Mouse (Mus musculus): ENCODE results near the gene Foxa3.
A peak's percentile ranks its signal among the peaks of the same experiment; 100 is the strongest.

Foxa3 gene

GRCm38 (mm10) chr7:19024581-19025255 is 1.4 kb upstream of the Foxa3 start:
- DNase-seq = peak; percentile 49 to 51

DNA sequence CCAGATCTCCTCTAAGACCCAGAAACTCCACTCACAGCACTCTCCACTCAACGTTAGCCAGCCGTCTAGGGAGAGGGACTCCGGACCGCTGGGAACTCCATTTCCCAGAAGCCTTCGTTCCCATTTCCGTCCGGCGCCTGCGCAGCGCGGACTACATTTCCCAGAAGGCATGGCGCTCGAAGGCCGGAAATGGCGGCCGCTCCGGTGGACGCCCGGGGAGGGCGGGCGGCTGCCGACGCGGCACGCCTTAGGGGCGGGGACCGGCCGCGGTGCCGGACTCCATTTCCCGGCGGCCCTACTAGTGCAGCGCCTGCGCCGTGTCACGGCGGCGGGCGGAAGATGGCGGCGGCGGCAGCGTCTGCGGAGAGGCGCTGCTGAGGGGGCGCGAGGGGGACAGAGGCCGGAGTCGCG is 763 bp upstream of the Foxa3 start, which contains the start of gene Sympk:
Gene Sympk (plus strand): TSS at position 282 of the 411 bp plus-strand sequence.
- peak; percentile 93 to 94 for DNase-seq

GRCm38 (mm10) chr7:19022189-19022958 is 964 bp downstream of the Foxa3 start:
- no peak for DNase-seq

DNA sequence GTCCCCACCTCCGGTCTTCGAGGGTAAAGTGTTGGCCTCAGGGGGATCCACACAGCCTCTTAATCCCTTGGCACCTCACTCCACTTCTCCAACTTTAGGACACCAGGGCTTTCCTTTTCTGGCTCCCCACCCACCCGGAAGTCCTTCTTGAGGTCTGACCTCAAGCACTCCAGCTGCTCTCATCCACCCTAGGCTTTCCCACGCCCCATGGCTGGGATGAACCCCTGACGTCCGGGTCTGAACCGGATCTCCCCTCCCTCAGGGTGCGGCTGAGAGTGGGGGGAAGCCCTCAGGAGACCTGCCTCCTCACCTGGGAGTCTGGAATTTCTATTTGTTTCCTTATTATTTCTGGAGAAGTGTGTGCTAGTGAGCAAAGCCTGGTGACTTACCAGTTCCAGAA is 2.3 kb downstream of the Foxa3 start:
- DNase-seq = no peak

- no peak for DNase-seq
Measured at GRCm38 (mm10) chr7:19017909-19018308, 5.4 kb downstream of the Foxa3 start.

GRCm38 (mm10) chr7:19016042-19016441 is 7.3 kb downstream of the Foxa3 start:
- DNase-seq = no peak

GRCm38 (mm10) chr7:19014452-19014851 is 8.9 kb downstream of the Foxa3 start:
- DNase-seq = no peak

GRCm38 (mm10) chr7:19012882-19013281 is 10.5 kb downstream of the Foxa3 start:
- DNase-seq = no peak

DNA sequence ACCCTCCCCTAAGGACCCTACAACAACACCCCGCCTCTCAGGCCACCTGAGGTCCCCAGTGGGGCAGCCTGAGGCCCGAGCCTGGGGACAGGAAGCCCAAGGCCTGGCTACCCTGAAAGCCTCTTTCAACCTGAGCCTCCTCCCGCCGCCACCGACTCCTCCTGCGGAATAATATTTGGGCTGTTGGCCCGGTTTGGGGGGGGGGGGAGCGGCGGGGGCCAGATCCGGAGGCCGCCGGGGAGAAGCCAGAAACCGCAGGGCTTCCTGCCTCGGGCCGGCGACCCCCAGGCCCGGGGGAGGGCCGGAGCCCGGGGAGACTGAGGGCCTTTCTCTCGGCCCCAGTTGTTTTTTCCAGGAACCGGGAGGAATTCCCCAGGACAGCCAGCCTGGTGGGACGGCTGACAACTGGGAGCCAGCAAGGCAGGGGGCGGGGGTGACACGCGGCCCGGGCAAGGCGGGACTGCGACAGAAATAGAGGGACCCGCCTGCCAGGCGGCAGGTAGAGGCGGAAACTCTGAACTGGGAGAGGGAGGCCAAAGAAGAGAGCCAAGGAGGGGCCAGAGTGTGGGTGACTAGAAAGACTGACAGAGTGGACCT is 11.2 kb downstream of the Foxa3 start:
- no peak for DNase-seq

- DNase-seq = no peak
Measured at GRCm38 (mm10) chr7:19010581-19010980, 12.8 kb downstream of the Foxa3 start.

DNA sequence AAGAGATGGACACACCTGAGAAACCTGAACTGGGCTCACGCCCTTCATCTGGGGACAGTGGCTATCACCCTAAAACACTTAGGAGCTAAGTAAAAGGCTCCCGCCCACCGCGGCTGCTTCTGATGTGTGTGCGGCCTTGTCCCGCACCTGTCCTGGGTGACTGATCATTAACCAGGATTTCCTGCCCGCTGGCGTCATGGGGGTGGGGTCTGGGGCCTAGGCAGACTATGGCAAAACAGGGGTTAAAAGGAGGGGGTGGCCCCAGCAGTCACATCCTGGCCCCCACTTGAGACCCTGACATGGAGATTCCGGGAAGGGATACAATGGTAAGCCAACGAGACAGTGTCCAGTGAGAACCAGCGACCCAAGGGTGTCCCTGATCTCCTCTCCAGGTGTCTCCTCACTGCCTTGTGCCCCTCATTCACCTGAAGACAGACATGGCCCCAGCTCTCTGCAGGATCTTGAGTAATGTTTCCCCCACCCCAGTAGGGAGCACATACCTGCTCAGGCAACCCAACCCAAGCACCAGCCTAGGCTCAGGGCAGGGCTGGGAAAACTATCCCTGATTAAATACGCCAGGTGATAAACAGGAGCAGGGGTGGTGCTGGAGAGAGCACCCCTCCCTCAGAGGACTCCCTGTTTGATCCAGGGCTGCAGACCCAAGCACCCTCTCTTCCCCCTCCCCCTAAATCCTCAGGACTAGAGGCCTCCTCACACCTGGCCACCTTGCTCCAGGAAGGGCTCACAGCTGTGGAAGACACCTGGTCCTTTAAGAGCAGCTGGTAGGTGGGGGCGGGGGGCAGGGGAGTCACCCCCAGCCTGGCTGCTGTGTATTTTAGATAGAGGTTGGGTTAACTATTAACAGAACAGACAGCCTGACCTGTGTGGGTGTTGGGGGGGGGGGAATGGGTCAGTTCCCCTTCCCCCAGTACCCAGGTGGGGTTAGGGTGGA is 16.0 kb downstream of the Foxa3 start:
- no peak for DNase-seq

DNA sequence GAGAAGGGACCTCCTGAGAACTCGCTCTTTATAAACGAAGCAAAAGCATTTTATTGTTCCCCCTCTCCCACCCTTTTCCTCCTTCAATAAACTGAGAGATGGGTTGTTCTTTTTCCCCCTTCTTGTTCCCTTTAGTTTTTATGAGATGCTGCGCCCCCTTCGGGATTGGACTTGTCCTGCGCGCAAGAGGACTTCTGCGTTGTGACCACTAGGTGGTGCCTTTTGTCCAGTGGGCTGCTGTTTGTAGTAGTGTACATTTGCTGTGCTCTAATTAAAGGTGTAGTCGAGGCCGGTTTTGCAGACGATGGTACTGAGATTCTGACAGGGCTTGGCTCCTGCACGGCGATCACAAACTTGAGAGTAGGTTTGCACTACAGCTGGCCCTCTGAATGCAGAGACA is 16.9 kb downstream of the Foxa3 start:
- DNase-seq = peak; percentile 48 to 61

- DNase-seq = no peak
Measured at GRCm38 (mm10) chr7:19005417-19006121, 17.8 kb downstream of the Foxa3 start.

DNA sequence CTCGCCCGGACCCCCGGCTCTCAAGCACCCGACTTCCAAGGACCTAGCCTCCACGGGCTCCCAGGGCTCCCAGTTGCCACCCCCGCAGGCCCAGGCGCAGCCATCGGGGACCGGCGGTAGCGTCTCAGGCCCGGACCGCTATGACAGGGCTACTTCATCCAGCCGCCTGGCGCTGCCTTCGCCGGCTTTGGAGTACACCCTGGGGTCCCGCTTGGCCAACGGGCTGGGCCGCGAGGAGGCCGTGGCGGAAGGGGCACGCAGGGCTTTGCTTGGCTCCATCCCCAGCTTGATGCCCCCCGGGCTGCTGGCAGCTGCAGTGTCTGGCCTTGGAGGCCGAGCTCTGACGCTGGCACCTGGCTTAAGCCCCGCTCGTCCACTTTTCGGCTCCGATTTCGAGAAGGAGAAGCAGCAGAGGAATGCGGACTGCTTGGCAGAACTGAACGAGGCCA is 18.7 kb downstream of the Foxa3 start:
- no peak for DNase-seq

DNA sequence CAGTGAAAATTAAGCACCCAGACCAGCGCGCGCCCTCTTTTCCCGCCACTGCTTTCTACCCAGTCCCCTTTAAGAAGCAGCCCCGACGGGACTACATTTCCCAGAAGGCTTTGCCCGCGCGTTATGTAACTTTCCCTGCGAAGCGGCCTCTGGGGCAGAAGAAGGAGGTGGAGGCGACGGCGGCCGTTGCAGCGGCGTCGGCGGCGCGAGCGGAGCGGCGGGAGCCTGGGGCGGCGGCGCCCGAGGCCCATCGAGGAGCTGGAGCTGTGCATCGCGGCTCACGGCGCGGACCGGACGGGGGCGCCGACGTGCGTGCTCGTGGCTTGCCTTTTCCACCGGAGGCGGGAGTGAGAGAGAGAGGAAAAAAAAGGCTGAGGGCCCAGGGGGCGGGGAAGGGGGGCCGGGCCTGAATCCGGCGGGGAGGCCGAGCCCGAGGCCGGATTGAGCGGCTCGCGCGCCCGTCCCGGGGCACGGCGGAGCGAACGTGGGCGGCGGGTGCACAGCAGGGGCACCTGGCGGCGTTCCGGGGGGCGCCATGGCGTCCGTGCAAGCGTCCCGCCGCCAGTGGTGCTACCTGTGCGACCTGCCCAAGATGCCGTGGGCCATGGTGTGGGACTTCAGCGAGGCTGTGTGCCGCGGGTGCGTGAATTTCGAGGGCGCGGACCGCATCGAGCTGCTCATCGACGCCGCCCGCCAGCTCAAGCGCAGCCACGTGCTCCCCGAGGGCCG is 19.3 kb downstream of the Foxa3 start, which contains the start of gene Irf2bp1:
Gene Irf2bp1 (plus strand): TSS at position 143 of the 729 bp plus-strand sequence.
- peak; percentile 85 to 93 for DNase-seq

GRCm38 (mm10) chr7:19002848-19003498 is 20.4 kb downstream of the Foxa3 start:
- peak; percentile 37 to 71 for DNase-seq

DNA sequence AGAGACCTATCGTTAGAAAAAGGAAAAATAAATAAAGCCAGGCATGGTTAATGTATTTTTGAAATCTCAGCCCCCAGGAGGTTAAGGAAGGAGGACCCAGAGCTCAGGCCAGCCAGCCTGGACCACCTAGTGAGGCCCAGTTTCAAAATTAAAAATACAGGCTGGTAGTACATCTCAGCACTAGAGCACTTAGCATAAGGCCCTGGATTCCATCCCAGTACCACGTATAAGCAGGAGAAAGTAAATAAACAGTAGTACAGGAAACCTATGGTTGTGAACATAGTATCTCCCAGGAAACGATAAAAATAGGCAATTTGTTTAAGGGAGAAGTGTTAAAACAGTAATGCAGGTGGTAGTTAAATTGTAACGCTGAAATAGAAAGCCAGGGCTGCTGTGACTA is 21.2 kb downstream of the Foxa3 start:
- no peak for DNase-seq

DNA sequence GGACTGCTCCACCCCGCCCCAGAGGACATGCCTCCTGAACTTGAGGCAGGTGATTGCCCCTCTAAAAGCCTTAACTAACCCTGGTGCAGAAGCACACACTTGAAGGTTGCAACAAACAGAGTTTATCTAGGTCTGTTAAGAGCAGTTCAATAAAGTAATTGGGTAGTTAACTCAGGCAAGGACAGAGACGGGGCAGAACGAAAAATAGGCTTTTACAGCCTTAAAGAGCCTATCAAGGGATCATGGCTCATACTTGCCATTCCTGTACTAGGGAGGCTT is 21.6 kb downstream of the Foxa3 start:
- no peak for DNase-seq

DNA sequence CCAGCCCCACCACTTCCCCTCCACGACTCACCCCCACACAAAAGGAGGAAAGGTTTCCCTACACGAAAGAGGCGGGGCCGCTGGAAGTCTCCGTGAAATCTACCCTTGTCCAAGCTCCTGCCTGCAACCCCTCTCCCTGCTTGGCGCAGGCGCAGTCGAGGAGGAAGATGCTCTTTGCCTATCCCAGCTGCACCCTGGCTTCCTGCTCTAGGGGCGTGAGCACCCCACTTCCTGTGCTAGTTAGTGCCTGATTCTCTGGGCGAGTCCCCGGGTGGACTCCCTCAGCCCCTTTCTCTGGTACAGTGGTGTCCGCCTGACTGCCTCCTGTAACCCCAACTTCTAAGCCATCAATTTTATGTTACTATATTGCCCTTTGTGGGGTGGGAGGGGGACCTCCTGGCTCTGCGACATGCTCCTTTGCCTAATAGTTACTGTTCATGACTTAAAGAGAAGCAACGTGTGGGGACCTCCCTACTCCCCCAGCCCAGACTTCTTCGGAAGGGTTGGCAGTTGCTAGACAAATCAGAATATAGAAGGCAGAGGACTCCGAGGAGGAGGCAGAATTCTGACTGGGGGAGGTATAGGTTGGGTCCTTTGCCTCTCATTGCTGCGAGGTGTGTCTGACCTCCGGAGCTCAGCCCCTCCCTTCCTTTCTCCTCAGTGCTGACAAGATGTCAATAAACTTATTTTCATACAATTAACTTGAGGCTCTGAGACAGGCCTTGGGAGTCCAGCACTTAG is 22.1 kb downstream of the Foxa3 start:
- DNase-seq = peak; percentile 93 to 96

GRCm38 (mm10) chr7:19000421-19000820 is 22.9 kb downstream of the Foxa3 start:
- peak; percentile 36 to 45 for DNase-seq
